Mouse (Mus musculus) T-cell, adult 2 months (primary cell): ENCODE measurements around the gene Stx6.

ENCODE experiments used
- DNase-seq: peaks from one replicate; pipeline ENCODE4 v3.0.0; 2022; ENCODE audit warnings: low spot score

Gene Stx6

GRCm38 (mm10) chr1:155207859-155208258 lies 49.3 kb downstream of the Stx6 start:
- DNase-seq, result no peak

DNA sequence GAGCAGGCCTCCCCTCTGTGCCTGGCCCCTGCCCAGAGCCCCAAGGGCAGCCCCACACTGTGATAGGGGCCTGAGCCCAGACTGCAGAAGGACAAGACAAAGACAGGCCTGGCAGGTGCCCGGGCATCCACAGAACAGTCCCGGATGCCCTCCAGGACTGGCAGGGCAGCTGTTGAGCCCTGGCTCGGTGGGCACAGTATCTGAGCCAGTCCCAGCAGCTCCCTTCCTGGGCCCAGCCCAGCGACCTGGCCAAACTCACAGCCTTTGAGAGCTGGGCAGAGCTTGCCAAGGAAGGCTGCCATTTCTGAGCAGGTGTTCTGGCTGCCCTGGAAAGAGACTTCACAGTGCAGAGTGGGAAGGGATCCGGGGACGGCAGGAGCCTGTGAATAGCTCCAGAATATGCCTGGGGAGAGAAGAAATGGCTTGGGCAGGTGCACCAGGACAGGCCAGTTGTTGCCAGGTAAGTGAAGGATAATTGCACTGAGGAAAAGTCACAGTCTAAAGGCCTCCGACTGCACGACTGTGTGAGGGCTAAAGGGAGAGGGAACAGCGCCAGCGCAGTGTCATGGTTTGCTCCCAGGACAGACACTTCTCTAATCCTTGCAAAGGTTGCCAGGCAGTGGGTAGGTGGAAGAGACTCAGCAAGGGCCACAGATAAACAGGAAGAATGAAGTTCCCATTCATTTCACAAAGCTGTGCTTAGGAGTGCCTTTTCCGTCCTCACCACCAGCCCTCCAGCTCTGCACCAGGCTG lies 51.7 kb downstream of the Stx6 start:
- DNase-seq, result no peak

- no peak for DNase-seq
These were observed 52.5 kb downstream of the Stx6 start for GRCm38 (mm10) chr1:155211017-155211416.

DNA sequence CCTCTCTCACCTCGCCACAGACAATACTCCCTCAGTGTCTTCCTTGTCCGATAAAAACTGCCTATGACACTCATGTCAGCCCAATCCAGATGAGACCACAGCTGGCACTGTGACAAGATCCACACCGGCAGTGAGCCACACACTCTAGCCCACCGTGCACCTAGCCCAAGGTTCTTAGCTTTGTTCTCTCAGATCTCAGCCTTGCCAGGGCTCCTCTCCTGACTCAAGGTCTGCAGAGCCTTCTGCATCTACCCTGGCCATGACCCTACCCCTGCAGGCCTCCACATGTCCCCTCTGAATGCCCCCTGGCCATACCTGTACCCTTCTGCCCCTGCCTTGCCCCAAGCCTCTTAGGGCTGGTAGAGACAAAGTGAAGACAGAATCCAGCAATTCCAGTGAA lies 53.6 kb downstream of the Stx6 start:
- DNase-seq, result no peak

DNA sequence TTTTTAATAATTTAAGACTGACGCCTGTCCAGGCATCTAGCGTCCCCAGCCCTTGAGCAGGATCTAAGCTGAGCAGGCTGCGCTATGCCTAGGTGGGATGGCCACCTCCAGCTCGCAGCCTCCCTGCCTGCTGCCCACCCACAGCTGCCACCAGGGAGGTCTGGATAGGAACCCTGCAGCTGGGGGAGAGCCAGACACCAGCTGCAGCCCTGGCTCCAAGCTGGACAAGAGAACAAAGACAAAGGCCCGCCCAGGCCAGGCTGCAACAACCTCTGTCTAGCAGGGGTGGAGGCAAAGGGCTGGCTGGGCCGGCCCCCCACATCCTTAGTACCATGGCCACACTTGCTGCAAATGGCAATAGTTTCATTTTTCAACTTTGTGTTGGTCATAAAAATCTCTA lies 54.0 kb downstream of the Stx6 start:
- DNase-seq, result no peak

DNA sequence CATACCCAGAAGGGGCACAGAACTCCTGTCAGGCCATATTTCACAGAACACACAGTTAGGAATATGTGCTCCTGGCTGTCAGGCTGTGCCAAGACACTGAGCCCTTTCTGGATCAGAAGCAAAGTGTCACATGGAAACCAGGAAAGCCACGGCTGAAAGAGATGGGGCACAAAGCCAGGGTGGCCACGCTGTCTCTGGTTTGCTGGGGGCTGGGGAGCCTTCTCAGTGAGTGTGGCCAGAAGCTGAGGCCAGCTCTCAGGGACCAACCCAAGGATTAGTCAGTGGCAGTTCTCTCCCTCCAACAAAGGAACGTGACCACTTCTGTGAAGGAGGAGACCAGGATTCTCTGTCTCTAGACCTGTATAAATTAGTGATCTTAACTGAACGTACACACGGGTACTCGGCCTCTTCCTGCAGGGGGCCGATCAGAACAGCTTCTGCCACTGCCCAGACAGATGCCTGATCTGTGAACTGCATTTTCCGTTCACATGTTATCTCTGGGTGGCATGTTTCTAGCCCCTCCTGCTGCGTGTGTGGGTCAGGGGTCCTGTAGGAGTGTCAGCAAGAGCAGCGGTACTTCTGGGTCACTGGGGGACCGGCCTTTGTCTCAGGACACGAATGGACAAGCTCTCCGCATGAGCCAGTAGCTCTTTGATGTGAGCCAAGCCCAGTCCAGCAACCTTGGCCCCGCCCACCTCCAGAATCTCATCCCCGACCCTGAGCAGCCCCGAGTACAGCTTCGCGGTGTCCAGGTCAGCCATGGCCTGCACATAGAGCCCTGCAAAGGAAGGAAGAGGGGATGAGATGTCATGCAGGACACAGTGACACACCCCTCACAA lies 54.6 kb downstream of the Stx6 start:
- DNase-seq, result no peak

GRCm38 (mm10) chr1:155213912-155214311 lies 55.4 kb downstream of the Stx6 start:
- DNase-seq, result no peak

DNA sequence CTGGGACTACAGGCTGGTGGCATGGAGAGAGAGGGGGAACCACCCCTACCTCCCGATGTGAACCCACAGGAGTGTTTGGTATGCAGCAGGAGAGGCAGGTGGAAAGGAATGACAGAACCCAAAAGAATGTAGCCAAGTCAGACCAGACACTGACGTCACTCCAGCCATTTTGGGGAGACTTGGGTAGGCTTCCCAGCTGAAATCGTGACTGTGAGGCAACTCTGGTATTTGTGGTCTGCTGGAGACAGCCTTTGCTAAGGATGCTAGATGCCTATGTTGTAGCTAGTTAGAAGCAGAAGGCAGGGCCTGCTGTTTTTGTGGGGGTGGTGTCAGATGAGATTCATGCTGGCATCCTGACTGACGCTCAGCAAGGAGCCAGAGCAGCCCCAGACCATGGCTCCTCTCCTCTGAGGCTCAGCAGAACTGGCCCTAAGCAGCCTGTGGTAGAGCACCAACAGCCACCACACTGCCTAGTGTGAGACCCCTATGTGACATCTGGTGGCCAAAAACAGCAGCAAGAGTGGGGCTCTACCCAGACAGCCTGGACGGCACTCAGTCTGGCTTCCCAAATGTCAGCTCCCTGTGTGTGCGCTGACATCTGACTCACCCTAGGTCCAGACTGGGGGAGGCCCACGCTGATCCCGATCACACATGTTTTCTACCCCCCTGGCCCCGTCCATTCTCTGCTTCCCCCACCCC lies 56.7 kb downstream of the Stx6 start:
- DNase-seq, result no peak

DNA sequence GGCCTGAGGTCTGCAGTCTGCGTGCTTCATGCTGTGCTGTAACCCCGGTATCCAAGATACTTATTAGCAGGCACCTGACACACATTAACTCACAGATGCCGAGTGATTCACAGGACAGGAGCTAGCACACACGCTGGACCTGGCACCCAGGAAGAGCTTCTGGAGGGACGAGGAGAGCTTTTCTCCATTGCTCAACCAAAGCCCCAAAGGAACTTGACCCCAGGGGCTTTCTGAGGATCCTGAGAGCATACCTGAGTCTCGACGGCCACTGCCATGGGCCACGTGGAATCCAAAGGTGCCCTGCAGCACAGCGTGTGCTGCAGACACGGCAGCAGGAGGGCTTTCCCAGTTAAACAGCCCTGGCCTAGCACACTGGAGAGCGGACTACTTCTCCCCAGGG lies 57.8 kb downstream of the Stx6 start:
- DNase-seq, result no peak

- DNase-seq, result no peak
These were observed 58.3 kb downstream of the Stx6 start for GRCm38 (mm10) chr1:155216844-155217243.

DNA sequence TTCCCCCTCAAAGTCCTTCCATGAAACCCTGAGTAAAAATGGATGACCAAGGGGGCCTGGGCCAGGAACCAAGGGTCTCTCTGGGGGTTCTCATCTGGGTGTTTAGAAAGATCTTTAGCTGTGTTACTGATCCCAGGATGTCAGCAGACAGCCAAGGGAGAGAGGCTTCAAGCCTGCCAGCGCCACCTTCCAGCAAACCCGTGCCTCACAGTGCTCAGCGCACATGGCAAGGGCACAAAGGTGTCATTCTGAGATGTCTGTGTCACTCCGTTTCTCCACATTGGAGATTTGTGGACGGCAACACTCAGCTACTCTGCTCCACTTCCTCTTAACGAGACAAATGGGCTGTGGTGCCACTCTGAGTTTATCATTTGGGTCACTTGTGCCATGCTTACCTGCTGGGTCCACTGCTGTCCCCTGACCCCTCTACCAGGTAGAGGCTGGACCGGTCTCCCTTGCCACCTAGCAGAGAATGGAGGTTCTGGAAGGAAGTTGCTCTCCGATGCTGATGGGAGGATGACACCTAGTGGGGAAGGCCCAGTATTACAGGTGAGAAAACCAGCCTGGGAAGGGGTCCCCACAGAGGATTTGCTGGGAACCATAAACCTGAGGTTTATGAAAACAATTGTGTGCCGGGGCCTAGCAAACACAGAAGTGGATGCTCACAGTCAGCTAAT lies 59.5 kb downstream of the Stx6 start:
- DNase-seq, result peak; percentile 67

GRCm38 (mm10) chr1:155218924-155219323 lies 60.4 kb downstream of the Stx6 start:
- DNase-seq, result no peak

DNA sequence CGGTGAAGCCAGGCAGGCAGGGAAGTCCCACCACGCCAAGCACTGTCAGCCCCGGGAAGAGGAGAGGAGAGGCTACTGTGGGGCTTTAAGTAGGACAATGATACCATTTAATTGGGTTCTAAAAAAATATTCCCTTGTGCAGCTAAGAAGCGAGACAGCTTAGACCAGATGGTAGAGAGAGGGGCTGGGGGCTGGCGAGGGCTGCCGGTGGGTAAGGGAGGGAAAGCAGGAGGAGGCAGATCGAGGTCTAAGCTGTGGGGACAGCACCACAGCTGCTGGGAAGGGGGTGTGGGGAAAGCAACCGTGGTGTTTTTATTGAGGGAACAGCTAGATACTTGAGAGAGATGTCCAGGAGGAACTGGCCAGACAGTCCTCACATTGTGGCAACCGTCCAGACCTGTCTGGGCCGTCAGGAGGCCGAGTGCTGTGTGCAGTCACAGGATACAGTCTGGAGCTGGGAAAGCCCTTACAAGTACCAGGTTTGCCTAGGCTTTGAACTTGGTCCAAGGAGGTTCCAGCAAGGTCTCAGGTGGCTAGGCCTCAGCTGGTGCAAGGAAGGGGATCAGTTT lies 63.7 kb downstream of the Stx6 start:
- DNase-seq, result no peak

DNA sequence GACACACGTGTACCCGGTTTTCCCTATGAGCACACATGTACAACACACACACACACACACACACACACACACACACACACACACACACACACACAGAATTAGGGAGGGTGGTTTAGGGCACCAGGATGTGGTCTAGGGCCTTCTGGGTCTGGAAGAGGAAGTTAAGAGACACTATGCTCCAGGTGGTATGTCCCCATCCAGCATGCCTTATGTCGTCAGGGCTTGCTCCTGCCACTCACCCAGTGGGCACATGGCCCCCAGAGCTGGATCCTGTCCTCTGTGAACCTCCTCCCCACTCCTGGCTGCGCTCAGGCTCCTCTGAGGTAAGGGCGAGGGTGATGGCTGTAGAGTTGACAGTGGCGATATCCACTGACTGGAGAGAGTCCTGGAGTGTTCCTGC lies 64.5 kb downstream of the Stx6 start:
- DNase-seq, result peak; percentile 58

- peak; percentile 70 for DNase-seq
These were observed 65.5 kb downstream of the Stx6 start for GRCm38 (mm10) chr1:155223849-155224554.

- no peak for DNase-seq
These were observed 71.2 kb downstream of the Stx6 start for GRCm38 (mm10) chr1:155229464-155230411.

DNA sequence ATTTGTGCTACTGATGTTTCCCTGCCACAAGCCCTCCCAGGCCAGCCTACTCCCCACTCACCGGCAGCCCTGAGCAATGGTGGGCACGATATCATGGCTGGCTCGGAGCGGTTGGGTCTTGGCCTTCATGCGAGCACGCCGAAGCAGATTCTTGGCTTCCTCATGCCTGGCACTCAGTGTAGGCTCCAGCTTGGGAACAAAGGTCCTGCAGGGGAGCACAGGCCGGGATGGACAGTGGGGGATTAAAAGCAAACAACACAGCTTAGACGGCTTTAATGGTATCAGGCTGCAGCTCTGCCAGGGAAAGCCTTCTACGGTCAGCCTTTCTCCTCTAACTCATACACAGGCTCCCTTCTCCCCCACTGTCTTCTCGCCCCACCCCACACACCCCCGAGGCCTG lies 73.9 kb downstream of the Stx6 start:
- no peak for DNase-seq

GRCm38 (mm10) chr1:155232786-155233185 lies 74.3 kb downstream of the Stx6 start:
- DNase-seq, result no peak

DNA sequence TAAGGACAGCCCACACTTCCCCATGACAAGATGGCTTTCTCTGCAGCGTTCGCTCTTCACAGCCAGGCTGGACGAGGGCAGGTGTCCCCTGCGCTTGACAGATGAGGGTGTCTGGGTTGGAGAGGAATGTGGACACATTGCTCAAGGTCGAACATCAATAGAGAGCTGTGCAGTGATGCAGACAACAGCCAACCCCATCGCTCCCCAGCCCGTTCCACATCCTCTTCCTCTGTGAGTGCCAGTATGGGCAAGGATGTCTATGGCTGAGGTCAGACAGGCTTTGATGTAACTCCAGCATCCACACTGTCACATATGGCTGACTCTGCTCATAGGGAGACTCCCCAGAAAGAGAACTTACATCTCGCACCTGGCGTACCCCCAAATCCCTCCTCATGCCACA lies 74.9 kb downstream of the Stx6 start:
- DNase-seq, result no peak
